Mouse (Mus musculus): Measurements from ENCODE around the gene Eif3m. TPM values are rescaled to one million over a fixed set of nuclear protein-coding genes. Genes with fewer than 3 reads are reported as not detected.

Gene Eif3m
- polyA plus RNA-seq, 1 experiment: 116 TPM

- no peaks in the 10 kb centered on the region for H3K79me3 ChIP-seq (ENCODE audit: low read depth)
- no peaks in the 10 kb centered on the region for H3K79me2 ChIP-seq (ENCODE audit: control insufficient read depth, insufficient read depth)
- no peak overlapping the region for H3ac ChIP-seq (ENCODE audit: control insufficient read depth, insufficient read length, low read depth)
- TF ChIP-seq MYOD1 (IDR thresholded peaks at IDR 0.05; ENCODE audit: control insufficient read depth, insufficient read length, low read depth) (no peak), CTCF (IDR thresholded peaks at IDR 0.05; ENCODE audit: control insufficient read depth, insufficient read depth, insufficient read length) (no peak), USF1 (IDR thresholded peaks at IDR 0.05; ENCODE audit: low read depth) (no peak), MAX (IDR thresholded peaks at IDR 0.05) (no peak), CEBPB (IDR thresholded peaks at IDR 0.05; ENCODE audit: low read depth) (no peak)
- no peaks in the 10 kb centered on the region for H3K36me3 ChIP-seq (ENCODE audit: control insufficient read depth, insufficient read depth)
- no peak overlapping the region for H3K4me3 ChIP-seq (ENCODE audit: insufficient read depth, poor library complexity, severe bottlenecking)
- H3K27me3 ChIP-seq (ENCODE audit: control insufficient read depth, insufficient read depth, insufficient read length): no peaks in the 10 kb centered on the region
Observed at GRCm38 (mm10) chr2:105040859-105041258, 24.0 kb upstream of the Eif3m start.

DNA sequence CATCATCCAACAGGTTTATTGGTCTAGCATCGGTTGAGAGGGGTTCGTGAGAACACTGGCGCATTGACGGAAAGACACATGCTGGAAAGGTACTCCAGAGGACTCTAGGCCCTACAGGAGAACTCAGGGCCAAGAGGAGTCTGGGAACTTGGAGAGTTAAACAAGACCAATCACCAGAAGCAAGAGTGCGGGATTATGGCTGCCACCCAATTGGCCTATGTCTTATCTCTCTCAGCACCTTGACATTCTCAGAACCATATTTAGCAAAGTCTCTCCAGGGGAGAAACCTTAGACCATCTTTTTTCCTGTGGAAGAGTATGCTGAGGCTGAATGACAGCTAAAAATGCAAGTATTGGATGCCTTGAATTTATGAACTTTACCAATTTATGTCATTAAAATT lies 22.0 kb upstream of the Eif3m start:
- Histone ChIP-seq H3ac (ENCODE audit: control insufficient read depth, insufficient read length, low read depth) (no peak overlapping the region), H3K4me3 (ENCODE audit: insufficient read depth, poor library complexity, severe bottlenecking) (no peak overlapping the region), H3K36me3 (ENCODE audit: control insufficient read depth, insufficient read depth) (no peaks in the 10 kb centered on the region), H3K79me2 (ENCODE audit: control insufficient read depth, insufficient read depth) (no peaks in the 10 kb centered on the region), H3K79me3 (ENCODE audit: low read depth) (no peaks in the 10 kb centered on the region), H3K27me3 (ENCODE audit: control insufficient read depth, insufficient read depth, insufficient read length) (peaks cover 3% of the 10 kb centered on the region)
- no peak for TF ChIP-seq CEBPB (IDR thresholded peaks at IDR 0.05; ENCODE audit: low read depth)
- no peak for TF ChIP-seq CTCF (IDR thresholded peaks at IDR 0.05; ENCODE audit: control insufficient read depth, insufficient read depth, insufficient read length)
- TF ChIP-seq MYOD1 (IDR thresholded peaks at IDR 0.05; ENCODE audit: control insufficient read depth, insufficient read length, low read depth): no peak
- TF ChIP-seq USF1 (IDR thresholded peaks at IDR 0.05; ENCODE audit: low read depth): no peak
- TF ChIP-seq MYOG (IDR thresholded peaks at IDR 0.05; ENCODE audit: control insufficient read depth, extremely low read depth, insufficient read length): no peak
- no peak for TF ChIP-seq MAX (IDR thresholded peaks at IDR 0.05)
- no peak for TF ChIP-seq FOSL1 (IDR thresholded peaks at IDR 0.05; ENCODE audit: insufficient read depth, low read length, poor library complexity, severe bottlenecking)

DNA sequence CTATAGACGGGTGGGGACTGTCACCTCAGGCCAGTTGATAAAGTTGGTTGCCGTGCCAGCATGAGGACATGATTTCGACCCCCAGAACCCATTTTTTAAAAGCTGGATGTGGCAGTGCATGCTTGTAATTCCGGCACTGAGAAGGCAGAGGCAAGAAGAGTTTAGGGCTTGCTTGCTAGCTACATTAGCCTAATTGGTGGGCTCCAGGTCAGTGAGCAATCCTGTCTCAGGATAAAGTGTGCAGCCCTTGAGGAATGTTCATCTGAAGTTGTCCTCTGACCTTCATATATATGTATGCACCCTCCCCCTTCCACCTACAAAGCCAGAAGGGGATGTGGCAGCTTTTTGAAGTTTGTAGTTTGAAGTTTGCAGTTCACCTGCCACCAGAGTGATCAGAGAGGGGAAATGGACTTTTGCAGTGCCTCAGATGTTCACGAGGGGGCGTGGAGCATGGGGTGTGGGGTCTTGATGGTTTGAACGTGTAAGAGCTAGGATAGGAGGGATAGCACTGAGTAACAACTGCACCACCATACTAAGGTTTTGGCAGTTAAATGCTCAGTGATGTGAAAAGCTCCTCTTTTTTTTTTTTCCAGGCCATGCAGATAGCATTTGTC lies 21.2 kb upstream of the Eif3m start:
- Histone ChIP-seq H3ac (ENCODE audit: control insufficient read depth, insufficient read length, low read depth) (no peak overlapping the region), H3K27me3 (ENCODE audit: control insufficient read depth, insufficient read depth, insufficient read length) (peaks cover 3% of the 10 kb centered on the region), H3K4me3 (ENCODE audit: insufficient read depth, poor library complexity, severe bottlenecking) (no peak overlapping the region)

GRCm38 (mm10) chr2:105036401-105037070 lies 19.7 kb upstream of the Eif3m start:
- Histone ChIP-seq H3K27me3 (ENCODE audit: control insufficient read depth, insufficient read depth, insufficient read length) (peaks cover 12% of the 10 kb centered on the region), H3K79me3 (ENCODE audit: low read depth) (no peaks in the 10 kb centered on the region), H3K36me3 (ENCODE audit: control insufficient read depth, insufficient read depth) (no peaks in the 10 kb centered on the region), H3ac (ENCODE audit: control insufficient read depth, insufficient read length, low read depth) (no peak overlapping the region), H3K79me2 (ENCODE audit: control insufficient read depth, insufficient read depth) (no peaks in the 10 kb centered on the region), H3K4me3 (ENCODE audit: insufficient read depth, poor library complexity, severe bottlenecking) (no peak overlapping the region)
- TF ChIP-seq USF1 (IDR thresholded peaks at IDR 0.05; ENCODE audit: low read depth) (no peak), MYOD1 (IDR thresholded peaks at IDR 0.05; ENCODE audit: control insufficient read depth, insufficient read length, low read depth) (no peak), MYOG (IDR thresholded peaks at IDR 0.05; ENCODE audit: control insufficient read depth, extremely low read depth, insufficient read length) (no peak), FOSL1 (IDR thresholded peaks at IDR 0.05; ENCODE audit: insufficient read depth, low read length, poor library complexity, severe bottlenecking) (no peak), CEBPB (IDR thresholded peaks at IDR 0.05; ENCODE audit: low read depth) (no peak), MAX (IDR thresholded peaks at IDR 0.05) (no peak)

More for the DNA sequence above, 21.2 kb upstream of the Eif3m start:
- Histone ChIP-seq H3K79me2 (ENCODE audit: control insufficient read depth, insufficient read depth) (no peaks in the 10 kb centered on the region), H3K36me3 (ENCODE audit: control insufficient read depth, insufficient read depth) (no peaks in the 10 kb centered on the region), H3K79me3 (ENCODE audit: low read depth) (no peaks in the 10 kb centered on the region)
- no peak for TF ChIP-seq CEBPB (IDR thresholded peaks at IDR 0.05; ENCODE audit: low read depth)

- Histone ChIP-seq H3K79me3 (ENCODE audit: low read depth) (no peaks in the 10 kb centered on the region), H3K36me3 (ENCODE audit: control insufficient read depth, insufficient read depth) (no peaks in the 10 kb centered on the region), H3K79me2 (ENCODE audit: control insufficient read depth, insufficient read depth) (no peaks in the 10 kb centered on the region), H3ac (ENCODE audit: control insufficient read depth, insufficient read length, low read depth) (no peak overlapping the region), H3K4me3 (ENCODE audit: insufficient read depth, poor library complexity, severe bottlenecking) (no peak overlapping the region), H3K27me3 (ENCODE audit: control insufficient read depth, insufficient read depth, insufficient read length) (peaks cover 12% of the 10 kb centered on the region)
- TF ChIP-seq CTCF (IDR thresholded peaks at IDR 0.05; ENCODE audit: control insufficient read depth, insufficient read depth, insufficient read length) (no peak), FOSL1 (IDR thresholded peaks at IDR 0.05; ENCODE audit: insufficient read depth, low read length, poor library complexity, severe bottlenecking) (no peak), MYOD1 (IDR thresholded peaks at IDR 0.05; ENCODE audit: control insufficient read depth, insufficient read length, low read depth) (no peak), MYOG (IDR thresholded peaks at IDR 0.05; ENCODE audit: control insufficient read depth, extremely low read depth, insufficient read length) (no peak), USF1 (IDR thresholded peaks at IDR 0.05; ENCODE audit: low read depth) (no peak)
Observed at GRCm38 (mm10) chr2:105035985-105036384, 19.1 kb upstream of the Eif3m start.

- Histone ChIP-seq H3ac (ENCODE audit: control insufficient read depth, insufficient read length, low read depth) (no peak overlapping the region), H3K4me3 (ENCODE audit: insufficient read depth, poor library complexity, severe bottlenecking) (no peak overlapping the region), H3K79me3 (ENCODE audit: low read depth) (no peaks in the 10 kb centered on the region), H3K27me3 (ENCODE audit: control insufficient read depth, insufficient read depth, insufficient read length) (peaks cover 12% of the 10 kb centered on the region), H3K79me2 (ENCODE audit: control insufficient read depth, insufficient read depth) (no peaks in the 10 kb centered on the region), H3K36me3 (ENCODE audit: control insufficient read depth, insufficient read depth) (no peaks in the 10 kb centered on the region)
- TF ChIP-seq MYOG (IDR thresholded peaks at IDR 0.05; ENCODE audit: control insufficient read depth, extremely low read depth, insufficient read length): no peak
- TF ChIP-seq MYOD1 (IDR thresholded peaks at IDR 0.05; ENCODE audit: control insufficient read depth, insufficient read length, low read depth): no peak
Observed at GRCm38 (mm10) chr2:105034084-105034483, 17.2 kb upstream of the Eif3m start.

Measured in C2C12 (cell line).